Mouse (Mus musculus): Measurements from ENCODE around the gene Rbm18. TPM values are rescaled to one million over a fixed set of nuclear protein-coding genes. Genes with fewer than 3 reads are reported as not detected.
A peak's percentile ranks its signal among the peaks of the same experiment; 100 is the strongest.

Rbm18 gene
- polyA plus RNA-seq, 1 experiment from 2014 or later, result 14.9 TPM

DNA sequence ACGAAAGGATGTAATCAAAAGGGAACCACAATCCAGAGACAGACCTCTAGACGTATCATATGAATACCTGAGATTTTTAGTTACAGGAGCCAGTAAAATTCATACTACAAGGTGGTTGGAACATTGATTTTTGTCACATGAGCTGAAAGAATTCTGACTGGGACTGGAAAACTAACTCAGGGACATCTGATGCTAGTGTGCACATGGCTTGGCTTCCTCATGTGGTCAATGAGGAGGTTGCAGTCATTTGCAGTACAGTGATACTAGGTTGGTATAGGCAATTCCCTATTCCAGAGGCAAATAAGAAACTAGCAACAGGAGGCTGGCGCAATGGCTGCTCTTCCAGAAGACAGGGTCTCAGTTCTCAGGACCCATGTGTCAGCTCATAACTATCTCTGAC, 23.9 kb downstream of the Rbm18 start:
- H3K27ac ChIP-seq (ENCODE audit: low read depth), result no peak overlapping the region
- no peak for ATAC-seq
- WGBS (ENCODE audit: insufficient replicate concordance), result 56% methylated on average over 3 of the region's 3 CpGs

DNA sequence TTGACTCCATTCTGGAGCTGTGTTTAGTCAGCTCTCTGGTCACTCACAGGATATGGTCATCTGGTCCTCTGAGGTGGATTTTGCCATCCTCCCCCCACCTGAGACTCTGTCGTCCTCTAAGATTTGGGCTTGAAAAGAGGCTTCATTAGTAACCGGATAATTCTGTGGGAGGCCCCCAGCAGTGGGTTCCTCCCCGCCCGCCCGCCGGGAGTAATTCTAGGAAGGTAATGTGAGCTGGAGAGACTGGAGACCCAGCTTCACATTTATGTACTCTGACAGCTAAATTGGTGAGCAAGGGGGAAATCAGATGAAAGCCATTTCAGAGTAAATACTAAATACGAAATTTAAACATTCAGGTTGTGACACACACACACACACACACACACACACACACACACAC, 28.0 kb downstream of the Rbm18 start:
- 9% methylated on average over 7 of the region's 7 CpGs for WGBS (ENCODE audit: insufficient replicate concordance)
- Histone ChIP-seq H3K27ac (ENCODE audit: low read depth) (no peak overlapping the region), H3K36me3 (replicated peaks; ENCODE audit: insufficient read depth, low read length) (no peaks in the 10 kb centered on the region), H3K9ac (replicated peaks) (no peak overlapping the region), H3K4me1 (ENCODE audit: insufficient read depth) (peaks cover 5% of the 10 kb centered on the region), H3K4me3 (ENCODE audit: low read depth, low read length) (no peak overlapping the region), H3K27me3 (ENCODE audit: insufficient read depth, low read length) (peaks cover 58% of the 10 kb centered on the region), H3K9me3 (ENCODE audit: low read length) (no peaks in the 10 kb centered on the region), H3K4me2 (ENCODE audit: low read depth, low read length) (no peak overlapping the region)
- TF ChIP-seq EP300 (IDR thresholded peaks at IDR 0.05; ENCODE audit: low read depth) (no peak), CTCF (IDR thresholded peaks at IDR 0.05; ENCODE audit: low read depth) (no peak)
- ATAC-seq (no peak), DNase-seq (no peak)

More for the DNA sequence above, 23.9 kb downstream of the Rbm18 start:
- no peak overlapping the region for H3K4me3 ChIP-seq (ENCODE audit: low read depth, low read length)
- H3K4me1 ChIP-seq (ENCODE audit: insufficient read depth), result no peaks in the 10 kb centered on the region
- no peak overlapping the region for H3K4me2 ChIP-seq (ENCODE audit: low read depth, low read length)
- no peak for DNase-seq
- peak; percentile 49 for TF ChIP-seq CTCF (IDR thresholded peaks at IDR 0.05; ENCODE audit: low read depth)
- TF ChIP-seq EP300 (IDR thresholded peaks at IDR 0.05; ENCODE audit: low read depth), result no peak
- no peaks in the 10 kb centered on the region for H3K9me3 ChIP-seq (ENCODE audit: low read length)
- H3K36me3 ChIP-seq (replicated peaks; ENCODE audit: insufficient read depth, low read length), result peaks cover 23% of the 10 kb centered on the region
- peaks cover 18% of the 10 kb centered on the region for H3K27me3 ChIP-seq (ENCODE audit: insufficient read depth, low read length)
- no peak overlapping the region for H3K9ac ChIP-seq (replicated peaks)

DNA sequence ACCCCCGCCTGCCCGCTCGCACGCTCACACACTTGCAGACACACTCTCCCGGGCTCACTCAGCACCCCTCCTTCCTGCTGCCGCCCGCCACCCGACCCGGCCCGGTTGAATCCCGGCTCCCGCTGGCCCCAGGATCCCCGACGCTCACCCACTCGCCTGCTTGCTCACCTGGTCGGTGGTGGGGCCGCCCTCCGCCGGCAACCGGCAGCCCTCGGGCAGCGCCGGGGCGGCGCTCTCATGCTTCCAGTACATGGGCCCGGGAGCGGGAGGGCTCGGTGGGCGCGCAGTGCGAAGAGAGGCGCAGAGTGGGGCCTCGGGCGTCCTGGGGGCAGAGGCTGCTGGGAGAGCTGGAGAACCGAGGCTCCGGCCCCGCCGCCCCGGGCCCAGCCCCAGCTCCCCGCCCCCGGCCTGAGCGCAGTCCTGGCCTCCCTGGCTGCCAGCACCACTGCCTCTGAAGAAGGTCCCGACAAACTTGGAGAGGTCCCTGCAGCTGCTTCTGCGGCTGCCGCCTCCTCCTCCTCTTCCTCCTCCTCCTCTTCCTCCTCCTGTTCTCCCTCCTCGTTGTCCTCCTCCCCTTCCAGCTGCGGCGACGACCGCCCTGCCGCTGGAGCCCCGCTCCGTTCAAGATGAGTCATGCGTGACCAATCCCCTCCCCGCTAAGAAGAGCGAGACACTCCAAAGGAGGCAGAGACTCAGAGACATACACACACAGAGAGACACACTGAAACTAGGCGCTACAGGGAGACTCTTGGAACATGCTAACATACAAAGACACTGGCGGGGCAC, 31.4 kb downstream of the Rbm18 start, which contains the start of gene Lhx6:
TSS of gene Lhx6 (minus strand) at position 453 of the 786 bp plus-strand sequence.
- no peak for ATAC-seq
- Histone ChIP-seq H3K4me3 (ENCODE audit: low read depth, low read length) (peak within 1 kb of the TSS; percentile 41), H3K9ac (replicated peaks) (no peak within 1 kb of the TSS)

GRCm38 (mm10) chr2:36104436-36104955, 32.1 kb downstream of the Rbm18 start:
- Histone ChIP-seq H3K9me3 (ENCODE audit: low read length) (no peaks in the 10 kb centered on the region), H3K4me2 (ENCODE audit: low read depth, low read length) (peak overlapping the region; percentile 65), H3K36me3 (replicated peaks; ENCODE audit: insufficient read depth, low read length) (no peaks in the 10 kb centered on the region), H3K4me1 (ENCODE audit: insufficient read depth) (peaks cover 15% of the 10 kb centered on the region), H3K27me3 (ENCODE audit: insufficient read depth, low read length) (peaks cover 96% of the 10 kb centered on the region), H3K9ac (replicated peaks) (no peak overlapping the region), H3K27ac (ENCODE audit: low read depth) (no peak overlapping the region), H3K4me3 (ENCODE audit: low read depth, low read length) (peak overlapping the region; percentile 41)
- ATAC-seq (no peak), DNase-seq (no peak)
- TF ChIP-seq EP300 (IDR thresholded peaks at IDR 0.05; ENCODE audit: low read depth), result no peak
- no peak for TF ChIP-seq CTCF (IDR thresholded peaks at IDR 0.05; ENCODE audit: low read depth)
- under 1% methylated on average over 32 of the region's 32 CpGs for WGBS (ENCODE audit: insufficient replicate concordance)

More for the DNA sequence above, 31.4 kb downstream of the Rbm18 start, which contains the start of gene Lhx6:
- Histone ChIP-seq H3K36me3 (replicated peaks; ENCODE audit: insufficient read depth, low read length) (no peaks in the 10 kb centered on the region), H3K4me1 (ENCODE audit: insufficient read depth) (peaks cover 15% of the 10 kb centered on the region), H3K27me3 (ENCODE audit: insufficient read depth, low read length) (peaks cover 92% of the 10 kb centered on the region), H3K9me3 (ENCODE audit: low read length) (no peaks in the 10 kb centered on the region), H3K4me2 (ENCODE audit: low read depth, low read length) (peak within 1 kb of the TSS; percentile 65), H3K27ac (ENCODE audit: low read depth) (no peak within 1 kb of the TSS)
- 2% methylated on average over 51 of the region's 58 CpGs for WGBS (ENCODE audit: insufficient replicate concordance)
- TF ChIP-seq CTCF (IDR thresholded peaks at IDR 0.05; ENCODE audit: low read depth), result no peak
- TF ChIP-seq EP300 (IDR thresholded peaks at IDR 0.05; ENCODE audit: low read depth), result no peak
- no peak for DNase-seq

- DNase-seq (no peak), ATAC-seq (no peak)
- Histone ChIP-seq H3K27ac (ENCODE audit: low read depth) (no peak overlapping the region), H3K4me3 (ENCODE audit: low read depth, low read length) (peak overlapping the region; percentile 41), H3K4me1 (ENCODE audit: insufficient read depth) (peaks cover 15% of the 10 kb centered on the region), H3K27me3 (ENCODE audit: insufficient read depth, low read length) (peaks cover 97% of the 10 kb centered on the region), H3K36me3 (replicated peaks; ENCODE audit: insufficient read depth, low read length) (no peaks in the 10 kb centered on the region), H3K9me3 (ENCODE audit: low read length) (no peaks in the 10 kb centered on the region), H3K9ac (replicated peaks) (no peak overlapping the region), H3K4me2 (ENCODE audit: low read depth, low read length) (peak overlapping the region; percentile 65)
- no peak for TF ChIP-seq EP300 (IDR thresholded peaks at IDR 0.05; ENCODE audit: low read depth)
- TF ChIP-seq CTCF (IDR thresholded peaks at IDR 0.05; ENCODE audit: low read depth), result no peak
- 1% methylated on average over 38 of the region's 38 CpGs for WGBS (ENCODE audit: insufficient replicate concordance)
These were observed 32.8 kb downstream of the Rbm18 start for GRCm38 (mm10) chr2:36103555-36104367.

GRCm38 (mm10) chr2:36103069-36103554, 33.5 kb downstream of the Rbm18 start:
- H3K9ac ChIP-seq (replicated peaks), result no peak overlapping the region
- WGBS (ENCODE audit: insufficient replicate concordance), result 3% methylated on average over 21 of the region's 21 CpGs
- DNase-seq, result no peak
- H3K36me3 ChIP-seq (replicated peaks; ENCODE audit: insufficient read depth, low read length), result no peaks in the 10 kb centered on the region
- H3K9me3 ChIP-seq (ENCODE audit: low read length), result no peaks in the 10 kb centered on the region
- ATAC-seq, result no peak
- H3K4me2 ChIP-seq (ENCODE audit: low read depth, low read length), result peak overlapping the region; percentile 38; the same call in 1 of the 2 replicates
- no peak for TF ChIP-seq CTCF (IDR thresholded peaks at IDR 0.05; ENCODE audit: low read depth)
- no peak for TF ChIP-seq EP300 (IDR thresholded peaks at IDR 0.05; ENCODE audit: low read depth)
- peaks cover 98% of the 10 kb centered on the region for H3K27me3 ChIP-seq (ENCODE audit: insufficient read depth, low read length)
- H3K4me1 ChIP-seq (ENCODE audit: insufficient read depth), result peaks cover 15% of the 10 kb centered on the region
- H3K27ac ChIP-seq (ENCODE audit: low read depth), result no peak overlapping the region
- peak overlapping the region; percentile 41 for H3K4me3 ChIP-seq (ENCODE audit: low read depth, low read length)
